Mouse (Mus musculus): ENCODE measurements at regions not wholly inside any gene's neighbourhood (a gene's known extent, or its start where the extent isn't known, plus 50 kb on each side); places are given as distances from the start of the nearest gene placed in this dataset.

DNA sequence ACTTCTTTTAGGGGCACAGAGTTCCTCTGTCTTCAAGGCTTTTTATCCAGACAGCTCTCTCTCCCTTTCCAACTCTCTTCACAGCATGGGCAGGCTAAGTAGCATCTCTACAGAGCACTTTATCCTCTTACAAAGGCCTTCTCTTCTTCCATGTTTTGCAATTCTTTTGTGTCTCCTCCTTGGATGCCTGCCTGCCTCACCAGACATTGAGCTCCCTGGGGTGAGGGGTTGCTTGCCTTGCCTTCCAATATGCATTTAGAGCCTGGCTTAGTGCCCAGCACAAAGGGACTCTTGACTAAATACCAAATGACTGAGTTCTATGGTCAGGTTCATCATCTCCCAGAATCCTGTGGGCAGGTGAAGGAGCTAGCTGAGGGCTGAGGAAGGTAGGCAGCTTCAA, 102.8 kb downstream of the Ttc32 start:
- Histone ChIP-seq H3ac (ENCODE audit: control insufficient read depth, insufficient read length) (no peak overlapping the region), H3K36me3 (ENCODE audit: control insufficient read depth, insufficient read depth) (no peaks in the 10 kb centered on the region), H3K27me3 (ENCODE audit: control insufficient read depth, insufficient read depth, insufficient read length) (no peaks in the 10 kb centered on the region), H3K4me2 (ENCODE audit: low read depth) (no peak overlapping the region), H3K79me2 (ENCODE audit: control insufficient read depth, insufficient read depth) (no peaks in the 10 kb centered on the region), H3K4me3 (no peak overlapping the region)
- TF ChIP-seq REST (IDR thresholded peaks at IDR 0.05; ENCODE audit: insufficient read depth, insufficient read length) (no peak), SRF (IDR thresholded peaks at IDR 0.05; ENCODE audit: control insufficient read depth, insufficient read length, low read depth) (no peak), E2F4 (IDR thresholded peaks at IDR 0.05; ENCODE audit: insufficient read depth) (no peak), TCF3 (IDR thresholded peaks at IDR 0.05; ENCODE audit: insufficient read length, low read depth) (no peak), POLR2AphosphoS2 (IDR thresholded peaks at IDR 0.05; ENCODE audit: insufficient read length, low read depth) (no peak), TCF12 (IDR thresholded peaks at IDR 0.05; ENCODE audit: insufficient read depth, poor library complexity, severe bottlenecking) (no peak), MYOD1 (IDR thresholded peaks at IDR 0.05; ENCODE audit: control insufficient read depth in 1 of 3, insufficient read length in 2 of 3, low read depth in 2 of 3) (no peak)

DNA sequence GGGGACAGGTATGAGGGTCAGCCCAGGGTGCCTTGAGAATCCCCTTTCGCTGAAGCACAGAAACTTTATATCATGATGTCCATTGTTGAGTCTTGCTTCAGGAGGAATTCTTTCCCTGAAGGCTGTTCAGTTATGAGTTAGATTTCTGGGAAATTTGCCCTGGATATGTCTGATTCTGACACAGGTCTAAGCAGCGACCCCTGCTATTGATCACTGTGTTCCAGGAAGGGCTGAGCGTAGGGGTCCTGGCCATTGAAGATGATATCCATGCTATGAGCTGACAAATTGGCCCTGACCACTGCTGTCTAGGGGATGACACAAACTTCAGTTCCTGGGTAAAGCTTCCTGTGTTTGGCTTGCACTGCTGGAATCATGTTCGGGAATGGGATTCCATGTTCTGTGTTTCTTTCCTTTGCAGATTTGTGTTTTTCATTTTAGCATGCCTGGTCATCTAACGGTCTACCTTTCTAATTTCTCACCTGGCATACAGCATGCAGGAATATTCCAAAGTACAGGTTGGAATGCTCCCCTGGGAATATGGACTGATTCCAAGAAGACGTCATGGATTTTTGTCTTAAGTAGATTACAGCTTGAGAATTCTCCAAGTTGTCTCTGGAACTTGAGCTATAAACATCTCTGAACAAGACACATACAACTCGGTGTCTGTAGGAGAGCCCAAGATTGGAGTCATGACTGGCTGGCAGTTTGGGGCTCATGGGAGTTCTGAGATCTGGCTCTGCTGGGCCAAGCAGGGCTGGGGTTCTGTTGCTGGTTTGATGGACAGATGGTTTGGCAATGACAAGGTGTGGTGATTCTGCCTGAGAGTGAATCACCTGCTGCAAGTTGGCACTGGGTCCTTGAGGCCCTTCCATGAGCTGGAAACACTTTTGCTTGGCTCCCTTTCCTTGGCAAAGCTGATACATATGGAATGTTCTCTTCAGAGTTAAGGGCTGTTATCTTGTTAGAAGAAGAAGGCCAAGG, 104.4 kb downstream of the Ttc32 start:
- Histone ChIP-seq H3K36me3 (ENCODE audit: control insufficient read depth, insufficient read depth) (no peaks in the 10 kb centered on the region), H3K79me2 (ENCODE audit: control insufficient read depth, insufficient read depth) (no peaks in the 10 kb centered on the region), H3K4me2 (ENCODE audit: low read depth) (no peak overlapping the region), H3K27me3 (ENCODE audit: control insufficient read depth, insufficient read depth, insufficient read length) (no peaks in the 10 kb centered on the region), H3ac (ENCODE audit: control insufficient read depth, insufficient read length) (no peak overlapping the region), H3K4me3 (no peak overlapping the region)
- TF ChIP-seq SRF (IDR thresholded peaks at IDR 0.05; ENCODE audit: control insufficient read depth, insufficient read length, low read depth) = no peak
- no peak for TF ChIP-seq TCF12 (IDR thresholded peaks at IDR 0.05; ENCODE audit: insufficient read depth, poor library complexity, severe bottlenecking)
- TF ChIP-seq TCF3 (IDR thresholded peaks at IDR 0.05; ENCODE audit: insufficient read length, low read depth) = no peak
- TF ChIP-seq USF1 (IDR thresholded peaks at IDR 0.05; ENCODE audit: low read depth) = no peak
- no peak for TF ChIP-seq POLR2AphosphoS2 (IDR thresholded peaks at IDR 0.05; ENCODE audit: insufficient read length, low read depth)
- TF ChIP-seq MYOG (IDR thresholded peaks at IDR 0.05; ENCODE audit: control insufficient read depth in 1 of 3, insufficient read depth in 1 of 3, insufficient read length in 2 of 3, low read depth in 2 of 3) = no peak

DNA sequence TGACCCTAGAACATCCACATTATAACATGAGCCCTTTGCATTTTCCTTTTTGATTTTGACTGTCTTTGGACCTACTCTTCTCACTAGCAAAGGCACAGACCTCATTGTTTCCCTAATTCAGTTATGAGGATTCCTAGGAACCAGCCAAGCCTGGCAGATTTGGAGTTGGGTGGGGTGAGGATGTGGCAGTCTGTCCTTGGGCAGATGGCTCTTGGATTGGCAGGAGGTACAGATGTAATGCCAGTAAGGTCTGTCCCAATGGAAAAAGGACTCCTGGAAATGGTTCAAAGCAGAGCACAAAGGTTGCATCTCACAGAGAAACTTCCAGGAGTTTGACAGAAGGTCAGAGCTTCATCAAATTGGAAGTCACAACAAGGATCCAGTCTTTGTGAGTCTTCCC, 121.2 kb downstream of the Ttc32 start:
- Histone ChIP-seq H3K36me3 (ENCODE audit: control insufficient read depth, insufficient read depth) (no peaks in the 10 kb centered on the region), H3K79me2 (ENCODE audit: control insufficient read depth, insufficient read depth) (no peaks in the 10 kb centered on the region), H3K4me2 (ENCODE audit: low read depth) (no peak overlapping the region), H3K4me3 (no peak overlapping the region), H3ac (ENCODE audit: control insufficient read depth, insufficient read length) (no peak overlapping the region), H3K27me3 (ENCODE audit: control insufficient read depth, insufficient read depth, insufficient read length) (no peaks in the 10 kb centered on the region)
- TF ChIP-seq TCF3 (IDR thresholded peaks at IDR 0.05; ENCODE audit: insufficient read length, low read depth) = no peak
- no peak for TF ChIP-seq CEBPB (IDR thresholded peaks at IDR 0.05; ENCODE audit: insufficient read depth, poor library complexity, severe bottlenecking)
- TF ChIP-seq MYOD1 (IDR thresholded peaks at IDR 0.05; ENCODE audit: control insufficient read depth in 1 of 3, insufficient read length in 2 of 3, low read depth in 2 of 3) = no peak
- no peak for TF ChIP-seq E2F4 (IDR thresholded peaks at IDR 0.05; ENCODE audit: insufficient read depth)
- TF ChIP-seq TCF12 (IDR thresholded peaks at IDR 0.05; ENCODE audit: insufficient read depth, poor library complexity, severe bottlenecking) = no peak
- no peak for TF ChIP-seq REST (IDR thresholded peaks at IDR 0.05; ENCODE audit: insufficient read depth, insufficient read length)
- TF ChIP-seq MAX (IDR thresholded peaks at IDR 0.05; ENCODE audit: low read depth) = no peak
- no peak for TF ChIP-seq SRF (IDR thresholded peaks at IDR 0.05; ENCODE audit: control insufficient read depth, insufficient read length, low read depth)
- TF ChIP-seq POLR2AphosphoS2 (IDR thresholded peaks at IDR 0.05; ENCODE audit: insufficient read length, low read depth) = no peak
- no peak for TF ChIP-seq POLR2A (IDR thresholded peaks at IDR 0.05; ENCODE audit: insufficient read length, low read depth)
- TF ChIP-seq USF1 (IDR thresholded peaks at IDR 0.05; ENCODE audit: low read depth) = no peak
- TF ChIP-seq MYOG (IDR thresholded peaks at IDR 0.05; ENCODE audit: control insufficient read depth in 1 of 3, insufficient read depth in 1 of 3, insufficient read length in 2 of 3, low read depth in 2 of 3) = no peak

DNA sequence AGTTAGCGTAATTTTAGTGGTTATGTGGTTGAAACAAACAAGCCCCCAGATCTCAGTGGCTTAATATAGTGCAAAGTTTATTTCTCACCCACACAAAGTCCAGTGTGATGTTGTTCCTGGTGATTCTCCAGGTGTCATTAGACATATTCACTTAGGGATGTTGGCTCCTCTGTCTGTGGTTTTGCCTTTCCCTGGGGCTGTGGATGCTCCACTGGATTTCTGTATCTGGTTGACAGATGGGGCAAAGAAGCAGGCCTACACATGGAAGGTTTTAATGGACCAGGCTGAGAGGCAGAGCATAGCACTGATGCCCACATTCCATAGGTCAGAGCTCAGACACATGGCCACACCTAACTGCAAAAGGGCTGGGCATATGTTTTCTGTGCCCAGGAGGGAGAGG, 121.6 kb downstream of the Ttc32 start:
- TF ChIP-seq TCF12 (IDR thresholded peaks at IDR 0.05; ENCODE audit: insufficient read depth, poor library complexity, severe bottlenecking) = no peak
- TF ChIP-seq TCF3 (IDR thresholded peaks at IDR 0.05; ENCODE audit: insufficient read length, low read depth) = no peak
- TF ChIP-seq MYOG (IDR thresholded peaks at IDR 0.05; ENCODE audit: control insufficient read depth in 1 of 3, insufficient read depth in 1 of 3, insufficient read length in 2 of 3, low read depth in 2 of 3) = no peak
- no peak for TF ChIP-seq POLR2AphosphoS2 (IDR thresholded peaks at IDR 0.05; ENCODE audit: insufficient read length, low read depth)
- TF ChIP-seq MAX (IDR thresholded peaks at IDR 0.05; ENCODE audit: low read depth) = no peak

DNA sequence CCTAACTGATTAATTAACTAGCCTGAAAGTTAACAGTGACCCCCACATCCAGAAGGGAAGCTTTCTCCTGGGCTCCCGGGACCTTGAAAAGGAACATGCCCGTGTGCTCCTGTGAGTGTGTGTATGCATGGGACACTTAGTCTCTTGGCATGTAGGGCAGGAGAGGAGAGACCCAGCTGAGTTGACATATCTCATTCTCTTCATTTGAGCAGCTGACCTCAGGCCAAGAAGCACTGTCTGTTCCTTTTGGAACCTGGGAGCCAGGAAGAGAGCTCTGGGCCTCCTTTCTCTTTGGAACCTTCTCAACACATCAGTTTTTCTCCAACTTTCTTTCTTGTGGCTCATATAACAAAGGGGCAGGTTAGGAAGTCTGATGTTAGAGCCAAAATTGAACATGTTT, 124.7 kb downstream of the Ttc32 start:
- no peaks in the 10 kb centered on the region for H3K36me3 ChIP-seq (ENCODE audit: control insufficient read depth, insufficient read depth)
- no peaks in the 10 kb centered on the region for H3K79me2 ChIP-seq (ENCODE audit: control insufficient read depth, insufficient read depth)
- H3K4me3 ChIP-seq = no peak overlapping the region
- H3ac ChIP-seq (ENCODE audit: control insufficient read depth, insufficient read length) = no peak overlapping the region
- H3K27me3 ChIP-seq (ENCODE audit: control insufficient read depth, insufficient read depth, insufficient read length) = no peaks in the 10 kb centered on the region
- TF ChIP-seq E2F4 (IDR thresholded peaks at IDR 0.05; ENCODE audit: insufficient read depth) = no peak
- TF ChIP-seq TCF3 (IDR thresholded peaks at IDR 0.05; ENCODE audit: insufficient read length, low read depth) = no peak
- no peak overlapping the region for H3K4me2 ChIP-seq (ENCODE audit: low read depth)

More for the DNA sequence above, 121.6 kb downstream of the Ttc32 start:
- Histone ChIP-seq H3K27me3 (ENCODE audit: control insufficient read depth, insufficient read depth, insufficient read length) (no peaks in the 10 kb centered on the region), H3K79me2 (ENCODE audit: control insufficient read depth, insufficient read depth) (no peaks in the 10 kb centered on the region), H3K4me2 (ENCODE audit: low read depth) (no peak overlapping the region), H3K4me3 (no peak overlapping the region), H3K36me3 (ENCODE audit: control insufficient read depth, insufficient read depth) (no peaks in the 10 kb centered on the region), H3ac (ENCODE audit: control insufficient read depth, insufficient read length) (no peak overlapping the region)
